Mouse (Mus musculus) G1E (cell line): ENCODE results near the gene Galns. TPM values are rescaled to one million over a fixed set of nuclear protein-coding genes. Genes with fewer than 3 reads are reported as not detected.

Experiments
- ATAC-seq: 2 replicates; pipeline ENCODE4 v1.8.0; 2016; ENCODE audit warnings: mild to moderate bottlenecking; ENCODE audit not compliant: insufficient number of reproducible peaks, poor library complexity, low FRiP score, severe bottlenecking; ENCODE audit errors: extremely low read depth
- DNase-seq: peaks from one replicate; pipeline ENCODE4 v3.0.0; 2012; ENCODE audit warnings: low spot score
- H3K27me3 ChIP-seq: 2 replicates; pipeline ENCODE4 v1.6.1; 2012; ENCODE audit warnings: mild to moderate bottlenecking, low read length, inconsistent platforms; ENCODE audit not compliant: insufficient read depth
- H3K36me3 ChIP-seq: replicated peaks from 2 replicates; pipeline ENCODE3; 2012; ENCODE audit warnings: mild to moderate bottlenecking, inconsistent platforms
- H3K4me1 ChIP-seq: 2 replicates; pipeline ENCODE4 v1.6.1; 2012; ENCODE audit warnings: low read depth, low read length, inconsistent platforms, mixed read lengths; ENCODE audit not compliant: insufficient read depth
- H3K4me3 ChIP-seq: 2 replicates; pipeline ENCODE4 v1.5.1; 2012; ENCODE audit warnings: low read depth, mild to moderate bottlenecking, inconsistent platforms, low read length, moderate library complexity, mixed read lengths
- H3K9me3 ChIP-seq: replicated peaks from 2 replicates; pipeline ENCODE4 v1.6.1; 2012; ENCODE audit warnings: inconsistent platforms
- CTCF ChIP-seq: IDR thresholded peaks from 2 replicates; pipeline ENCODE4 v1.5.1; 2012; ENCODE audit warnings: low read depth, low read length, inconsistent platforms, mixed read lengths
- GATA1 ChIP-seq: IDR thresholded peaks from 2 replicates; pipeline ENCODE4 v1.6.1; 2012; ENCODE audit warnings: borderline replicate concordance, low read length, inconsistent platforms, mixed read lengths
- GATA2 ChIP-seq: IDR thresholded peaks from 2 replicates; pipeline ENCODE4 v1.6.1; 2012; ENCODE audit warnings: low read depth, low read length, inconsistent platforms, borderline replicate concordance
- POLR2AphosphoS5 ChIP-seq: IDR thresholded peaks from 2 replicates; pipeline ENCODE4 v1.6.1; 2012; ENCODE audit warnings: low read depth, low read length, inconsistent platforms; ENCODE audit not compliant: insufficient replicate concordance
- TAL1 ChIP-seq: conservative IDR thresholded peaks from 2 replicates; pipeline ENCODE4 v1.6.1; 2012; ENCODE audit warnings: low read depth, low read length, inconsistent platforms, mixed read lengths
- polyA plus RNA-seq: library from polyadenylated mRNA; stranded (reverse); fragments of >175 nt; gene quantifications from 2 replicates; pipeline ENCODE4 v1.2.3, GENCODE M21; 2012
- total RNA-seq, 2 experiments: library from RNA; stranded (forward) in 1 of 2; stranded (reverse) in 1 of 2; fragments of 200-1000 nt in 1 of 2; fragments of >200 nt in 1 of 2; fragmentation: Nextera tagmentation in 1 of 2; gene quantifications; 2 replicates each; pipeline ENCODE4 v1.2.3; 2014 to 2017

The Galns gene
- total and polyA plus RNA-seq, 3 experiments, result 3.0 to 7.9 (median 6.0) TPM

DNA sequence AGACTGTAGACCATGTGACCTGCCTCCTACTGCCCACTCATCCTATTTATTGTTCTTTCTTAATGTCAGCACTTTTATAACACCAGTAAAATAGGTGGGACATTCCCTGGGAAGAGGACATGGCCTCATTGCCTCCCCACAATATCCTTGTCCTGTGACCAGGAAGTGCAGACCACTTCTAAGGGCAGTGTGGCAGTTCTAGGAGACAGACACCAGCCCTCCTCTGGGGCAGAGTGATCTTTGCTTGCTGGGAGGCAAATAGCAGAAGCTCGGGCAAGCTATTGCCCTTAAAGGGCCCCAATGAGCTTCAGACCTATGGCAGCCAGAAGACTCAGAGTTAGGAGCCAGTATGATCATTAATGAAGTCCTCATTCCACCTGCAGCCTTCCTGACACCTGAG is 6.6 kb downstream of the Galns start:
- Histone ChIP-seq H3K4me1 (peaks cover 6% of the 10 kb centered on the region), H3K36me3 (peaks cover 14% of the 10 kb centered on the region), H3K27me3 (peaks cover 48% of the 10 kb centered on the region), H3K4me3 (no peak overlapping the region), H3K9me3 (no peaks in the 10 kb centered on the region)
- no peak for TF ChIP-seq POLR2AphosphoS5
- no peak for TF ChIP-seq GATA1
- no peak for TF ChIP-seq CTCF
- no peak for TF ChIP-seq GATA2
- no peak for DNase-seq
- no peak for ATAC-seq

DNA sequence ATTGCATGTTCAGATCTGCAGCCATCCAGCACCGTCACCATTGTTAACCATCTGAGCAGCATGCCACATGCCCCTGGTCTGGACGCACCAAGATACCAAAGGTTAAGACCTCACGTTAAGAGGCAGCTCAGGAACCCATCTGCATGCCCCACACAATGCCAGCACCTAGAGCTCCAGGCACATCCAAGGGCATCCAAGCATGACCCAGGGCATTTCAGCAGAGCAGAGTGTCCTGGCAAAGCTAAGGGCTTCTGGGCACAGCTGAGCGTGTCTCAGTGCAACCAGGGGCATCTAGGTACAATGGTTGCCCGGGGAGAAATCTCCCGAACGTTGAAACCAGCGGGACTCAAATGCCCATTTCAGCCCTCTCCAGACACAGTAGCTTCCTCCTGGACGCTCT is 10.6 kb downstream of the Galns start:
- no peak for TF ChIP-seq CTCF
- no peak for TF ChIP-seq POLR2AphosphoS5
- TF ChIP-seq GATA2, result no peak
- TF ChIP-seq GATA1, result no peak
- no peak for TF ChIP-seq TAL1
- H3K4me3 ChIP-seq, result no peak overlapping the region
- no peak for ATAC-seq
- peaks cover 53% of the 10 kb centered on the region for H3K27me3 ChIP-seq
- peaks cover 6% of the 10 kb centered on the region for H3K4me1 ChIP-seq
- no peak for DNase-seq
- H3K36me3 ChIP-seq, result peaks cover 24% of the 10 kb centered on the region
- no peaks in the 10 kb centered on the region for H3K9me3 ChIP-seq

DNA sequence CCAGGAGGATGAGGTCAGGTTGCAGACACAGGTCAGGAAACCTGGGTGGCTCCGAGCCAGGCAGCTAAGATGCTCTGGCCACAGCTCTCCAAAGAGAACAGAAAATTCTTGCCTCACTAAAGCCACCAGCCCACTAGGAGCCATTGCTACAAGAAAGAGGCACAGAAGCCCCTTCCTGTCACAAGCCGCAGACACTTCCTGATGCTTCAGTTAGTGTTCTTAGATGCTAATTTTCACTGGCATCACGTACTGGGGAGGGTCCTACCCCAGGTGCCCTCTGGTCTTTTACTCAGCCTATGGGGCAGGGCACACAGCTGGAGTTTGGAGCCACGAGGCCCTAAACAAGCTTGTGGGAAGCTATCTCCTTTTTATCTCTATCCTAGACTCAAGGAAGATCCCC is 15.2 kb downstream of the Galns start:
- peaks cover 2% of the 10 kb centered on the region; the same call in 1 of the 2 replicates for H3K4me1 ChIP-seq
- H3K4me3 ChIP-seq, result no peak overlapping the region
- TF ChIP-seq CTCF, result no peak
- no peak for TF ChIP-seq TAL1
- TF ChIP-seq GATA2, result no peak
- DNase-seq, result no peak
- no peaks in the 10 kb centered on the region for H3K9me3 ChIP-seq
- H3K36me3 ChIP-seq, result peaks cover 30% of the 10 kb centered on the region
- H3K27me3 ChIP-seq, result peaks cover 63% of the 10 kb centered on the region
- ATAC-seq, result no peak

DNA sequence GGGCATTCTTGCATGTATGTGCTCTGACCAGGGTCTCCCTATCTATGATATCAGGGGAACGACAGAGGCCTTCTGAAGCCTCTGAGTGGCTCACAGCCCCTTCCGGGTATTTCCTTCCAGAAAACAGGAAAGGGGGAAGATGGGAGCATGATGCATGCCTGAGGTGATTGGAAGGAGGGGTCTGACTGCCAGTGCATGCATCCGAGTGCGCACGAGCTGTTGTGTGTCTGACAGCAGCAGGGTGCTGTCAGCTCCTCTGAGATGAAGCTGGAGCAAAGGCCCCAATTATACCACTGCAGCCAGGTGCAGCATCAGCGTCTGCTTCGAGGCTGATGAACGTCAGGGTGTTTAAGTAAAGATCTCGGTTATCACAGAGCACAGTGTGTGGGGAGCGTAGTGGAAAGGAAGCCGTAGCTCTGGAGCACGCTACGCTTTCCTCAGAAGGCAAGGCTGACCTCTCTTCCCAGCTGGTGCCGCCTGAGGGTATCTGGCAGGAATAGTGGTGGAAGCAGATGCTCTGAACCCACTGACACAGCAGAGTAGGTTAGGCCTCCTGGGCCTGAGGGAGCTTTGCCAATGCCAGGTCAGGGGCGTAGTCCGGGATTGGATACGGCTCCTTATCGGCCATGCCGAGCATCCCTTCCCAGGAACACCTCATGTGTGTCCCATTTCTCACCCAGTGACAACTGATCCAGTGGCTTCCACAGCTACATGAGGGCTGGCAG is 17.3 kb downstream of the Galns start:
- no peak for TF ChIP-seq CTCF
- TF ChIP-seq POLR2AphosphoS5, result no peak
- no peak for TF ChIP-seq GATA1
- no peaks in the 10 kb centered on the region for H3K9me3 ChIP-seq
- DNase-seq (no peak), ATAC-seq (no peak)
- H3K4me3 ChIP-seq, result no peak overlapping the region
- H3K36me3 ChIP-seq, result peaks cover 23% of the 10 kb centered on the region
- peaks cover 2% of the 10 kb centered on the region; the same call in 1 of the 2 replicates for H3K4me1 ChIP-seq
- H3K27me3 ChIP-seq, result peaks cover 66% of the 10 kb centered on the region

DNA sequence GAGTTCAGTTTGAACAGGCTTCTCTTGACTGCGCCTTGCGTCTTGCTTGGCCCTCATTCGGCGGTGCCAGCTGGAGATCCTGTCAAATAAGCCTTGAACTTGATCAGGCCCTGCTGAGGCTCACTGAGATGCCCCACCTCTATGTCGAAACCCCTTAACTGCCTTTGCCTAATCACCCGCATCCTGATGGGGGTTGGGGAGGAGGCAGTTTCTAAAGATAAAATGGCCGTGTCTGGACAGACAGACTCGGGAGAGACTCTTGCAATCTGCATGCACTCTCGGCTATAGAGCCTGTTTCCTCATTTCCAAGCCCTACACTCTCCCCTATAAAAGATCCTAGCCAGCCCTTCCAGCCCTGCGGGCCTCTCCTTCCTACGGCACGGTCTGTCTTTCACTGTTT is 18.0 kb downstream of the Galns start:
- Histone ChIP-seq H3K4me3 (no peak overlapping the region), H3K36me3 (peaks cover 18% of the 10 kb centered on the region), H3K9me3 (no peaks in the 10 kb centered on the region), H3K27me3 (peaks cover 63% of the 10 kb centered on the region), H3K4me1 (peaks cover 2% of the 10 kb centered on the region; the same call in 1 of the 2 replicates)
- ATAC-seq (no peak), DNase-seq (no peak)
- TF ChIP-seq POLR2AphosphoS5 (no peak), CTCF (no peak), GATA1 (no peak), GATA2 (no peak)

DNA sequence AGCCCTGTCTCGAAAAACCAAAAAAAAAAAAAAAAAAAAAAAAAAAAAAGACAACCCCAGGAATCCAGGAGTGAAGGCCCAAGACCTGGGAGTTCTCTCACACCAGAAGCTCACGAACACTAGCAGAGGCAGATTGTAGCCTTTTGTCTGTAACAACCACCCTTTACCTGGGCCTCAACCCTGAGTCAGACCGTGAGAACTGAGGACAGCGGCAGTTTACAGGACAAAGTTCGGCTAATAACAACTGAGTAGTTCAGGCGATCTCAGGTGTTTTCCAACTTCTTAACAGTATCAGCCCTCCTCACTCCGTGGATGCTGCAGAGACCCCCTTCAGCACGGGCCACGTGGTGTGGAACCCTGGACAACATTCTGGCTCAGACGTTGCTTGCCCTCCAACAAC is 24.5 kb downstream of the Galns start:
- Histone ChIP-seq H3K4me1 (no peaks in the 10 kb centered on the region), H3K36me3 (no peaks in the 10 kb centered on the region), H3K9me3 (no peaks in the 10 kb centered on the region), H3K27me3 (peaks cover 75% of the 10 kb centered on the region), H3K4me3 (no peak overlapping the region)
- DNase-seq (no peak), ATAC-seq (no peak)
- no peak for TF ChIP-seq CTCF
- TF ChIP-seq TAL1, result no peak

DNA sequence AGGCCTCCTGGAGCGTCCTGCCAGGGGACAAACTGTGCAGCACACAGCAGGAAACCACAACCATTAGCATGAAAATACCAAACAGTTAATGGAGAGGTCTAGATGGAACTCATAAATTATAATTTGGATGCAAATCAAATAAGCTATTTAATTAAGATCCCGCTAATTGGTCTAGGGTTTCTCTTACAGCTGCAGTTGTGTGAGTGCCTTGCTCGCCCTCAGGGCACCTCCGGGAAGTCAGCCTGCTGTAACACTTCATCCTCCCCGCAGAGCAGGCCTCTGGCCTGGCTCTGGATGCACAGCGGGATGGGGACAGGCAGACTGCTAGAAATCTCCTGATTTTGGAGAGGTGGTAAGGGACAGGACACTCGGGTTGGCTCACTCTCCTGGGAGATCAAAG is 25.1 kb downstream of the Galns start:
- no peaks in the 10 kb centered on the region for H3K9me3 ChIP-seq
- no peak for TF ChIP-seq GATA1
- no peak for TF ChIP-seq GATA2
- no peak for TF ChIP-seq POLR2AphosphoS5
- no peak for TF ChIP-seq CTCF
- no peak for TF ChIP-seq TAL1
- no peak overlapping the region for H3K4me3 ChIP-seq
- DNase-seq, result no peak
- H3K36me3 ChIP-seq, result no peaks in the 10 kb centered on the region
- no peaks in the 10 kb centered on the region for H3K4me1 ChIP-seq
- ATAC-seq, result no peak
- H3K27me3 ChIP-seq, result peaks cover 73% of the 10 kb centered on the region
